Mouse (Mus musculus) bone marrow macrophage, adult 2 months (primary cell): ENCODE measurements around the gene Prkcz.

Experiments
- CTCF ChIP-seq: IDR thresholded peaks from 2 replicates; pipeline ENCODE4 v1.5.1; 2012; ENCODE audit warnings: low read depth, mild to moderate bottlenecking, low read length, moderate library complexity
- POLR2A ChIP-seq: IDR thresholded peaks from 2 replicates; pipeline ENCODE4 v1.6.1; 2012; ENCODE audit warnings: mild to moderate bottlenecking, low read depth, low read length, borderline replicate concordance

- TF ChIP-seq CTCF (no peak), POLR2A (no peak)
Measured at GRCm38 (mm10) chr4:155298826-155299225, 62.3 kb downstream of the Prkcz start.
